Mouse (Mus musculus): Measurements from ENCODE around the gene Wnk3. TPM values are rescaled to one million over a fixed set of nuclear protein-coding genes. Genes with fewer than 3 reads are reported as not detected.

The Wnk3 gene
- polyA plus RNA-seq, 1 experiment from 2014 or later: 2.3 TPM

DNA sequence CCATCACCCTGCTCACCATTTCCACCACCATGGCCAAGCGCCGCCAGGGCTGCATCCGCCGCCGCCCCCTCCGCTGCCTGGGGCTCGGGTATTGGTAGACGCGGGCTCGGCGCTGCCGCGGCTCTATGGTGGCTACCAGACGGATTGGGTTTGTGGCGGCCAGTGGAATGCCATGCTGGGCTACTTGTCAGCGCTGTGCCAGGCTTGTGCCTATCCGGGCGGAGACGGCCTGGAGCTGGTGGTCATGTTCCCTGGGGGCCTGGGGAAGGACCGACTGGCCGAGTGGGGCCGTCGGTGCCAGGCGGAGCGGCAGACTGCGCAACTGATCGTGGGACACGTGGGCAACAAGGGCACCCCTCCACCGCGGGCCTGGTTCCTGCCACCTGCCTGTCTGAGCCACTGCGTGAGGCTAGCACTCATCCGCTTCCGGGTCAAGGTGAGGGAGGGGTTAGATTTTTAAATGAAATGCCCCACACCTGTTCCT lies 146.7 kb downstream of the Wnk3 start:
- no peaks in the 10 kb centered on the region for H3K9me3 ChIP-seq (replicated peaks)
- H3K4me3 ChIP-seq: peak overlapping the region; percentile 81
- H3K36me3 ChIP-seq: 0 out of 2 replicates have a peak, but pooled peaks cover 3% of the 10 kb centered on the region
- peak; percentile 64 for ATAC-seq (ENCODE audit: insufficient number of reproducible peaks, low FRiP score)
- peaks cover 11% of the 10 kb centered on the region; the same call in 1 of the 2 replicates for H3K4me1 ChIP-seq (replicated peaks)
- 16% methylated on average over 31 of the region's 33 CpGs for WGBS
- H3K27me3 ChIP-seq (replicated peaks): no peaks in the 10 kb centered on the region
- H3K4me2 ChIP-seq: peak overlapping the region; percentile 81
- H3K9ac ChIP-seq: peak overlapping the region; percentile 81
- H3K27ac ChIP-seq (ENCODE audit: poor library complexity, severe bottlenecking): peak overlapping the region; percentile 83

DNA sequence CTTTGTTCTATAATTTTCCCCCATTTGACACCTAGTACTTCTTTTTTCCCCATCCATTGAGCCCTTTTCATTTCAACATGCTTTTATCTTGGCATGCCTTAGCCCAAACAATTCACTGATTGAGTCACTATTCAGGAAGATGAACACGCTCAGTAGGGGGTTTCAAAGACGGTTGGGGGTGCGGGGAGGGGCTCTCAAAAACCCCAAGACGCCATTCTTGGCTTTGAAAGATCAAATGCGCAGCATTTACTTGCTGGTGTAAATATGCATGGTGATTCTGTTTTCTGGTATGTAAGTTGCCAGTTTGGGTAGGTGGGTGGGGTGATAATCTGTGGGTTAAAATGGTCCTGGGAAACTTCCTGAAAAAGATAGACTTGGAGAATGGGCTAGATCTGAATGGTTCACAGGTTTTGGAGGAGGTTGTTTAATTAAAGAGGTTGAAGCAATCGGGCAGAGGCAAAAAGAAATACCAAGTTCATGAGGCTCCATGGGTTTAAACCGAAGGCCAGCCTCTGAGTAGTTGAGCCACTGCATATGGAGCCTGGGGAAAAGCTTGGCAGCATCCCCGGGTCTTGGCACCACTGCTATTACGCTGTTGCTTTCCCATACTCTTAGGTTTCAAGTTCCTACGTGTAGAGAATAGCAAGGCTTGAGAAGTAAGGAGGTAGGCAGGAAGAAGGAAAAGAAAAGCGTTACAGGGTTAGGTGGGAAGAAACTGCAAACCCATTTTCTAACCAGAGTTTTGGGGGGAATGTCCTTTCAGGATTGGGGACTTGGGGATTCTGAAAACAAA lies 147.7 kb downstream of the Wnk3 start:
- no peaks in the 10 kb centered on the region for H3K27me3 ChIP-seq (replicated peaks)
- ATAC-seq (ENCODE audit: insufficient number of reproducible peaks, low FRiP score): no peak
- H3K36me3 ChIP-seq: 0 out of 2 replicates have a peak, but pooled peaks cover 3% of the 10 kb centered on the region
- peaks cover 11% of the 10 kb centered on the region; the same call in 1 of the 2 replicates for H3K4me1 ChIP-seq (replicated peaks)
- peak overlapping the region; percentile 81 for H3K4me3 ChIP-seq
- no peaks in the 10 kb centered on the region for H3K9me3 ChIP-seq (replicated peaks)
- no peak overlapping the region for H3K27ac ChIP-seq (ENCODE audit: poor library complexity, severe bottlenecking)
- 40% methylated on average over 11 of the region's 11 CpGs for WGBS
- peak overlapping the region; percentile 81 for H3K4me2 ChIP-seq
- H3K9ac ChIP-seq: peak overlapping the region; percentile 45; the same call in 1 of the 2 replicates

DNA sequence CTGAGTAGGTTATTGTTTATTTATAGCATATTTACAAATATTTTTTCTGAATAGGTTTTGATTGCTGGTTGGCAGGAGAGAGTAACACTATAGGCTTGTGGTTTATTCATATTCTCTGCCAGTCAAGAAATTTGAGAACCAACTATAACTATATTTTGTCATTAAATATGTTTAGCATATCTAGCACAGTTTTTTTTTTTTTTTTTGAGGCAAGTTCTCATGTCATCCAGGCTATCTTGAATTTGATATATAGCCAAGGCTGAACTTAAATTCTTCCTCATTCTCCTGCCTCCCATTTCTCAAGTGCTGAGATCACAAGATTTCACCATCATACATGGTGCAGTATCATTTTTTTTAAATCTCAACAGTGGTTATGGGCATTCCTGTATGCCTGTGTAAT lies 149.4 kb downstream of the Wnk3 start:
- no peak overlapping the region for H3K4me3 ChIP-seq
- H3K4me1 ChIP-seq (replicated peaks): peaks cover 11% of the 10 kb centered on the region; the same call in 1 of the 2 replicates
- no peak overlapping the region for H3K9ac ChIP-seq
- H3K36me3 ChIP-seq: 0 out of 2 replicates have a peak, but pooled peaks cover 3% of the 10 kb centered on the region
- H3K27me3 ChIP-seq (replicated peaks): no peaks in the 10 kb centered on the region
- no peak overlapping the region for H3K4me2 ChIP-seq
- H3K9me3 ChIP-seq (replicated peaks): no peaks in the 10 kb centered on the region
- ATAC-seq (ENCODE audit: insufficient number of reproducible peaks, low FRiP score): no peak
- H3K27ac ChIP-seq (ENCODE audit: poor library complexity, severe bottlenecking): no peak overlapping the region

DNA sequence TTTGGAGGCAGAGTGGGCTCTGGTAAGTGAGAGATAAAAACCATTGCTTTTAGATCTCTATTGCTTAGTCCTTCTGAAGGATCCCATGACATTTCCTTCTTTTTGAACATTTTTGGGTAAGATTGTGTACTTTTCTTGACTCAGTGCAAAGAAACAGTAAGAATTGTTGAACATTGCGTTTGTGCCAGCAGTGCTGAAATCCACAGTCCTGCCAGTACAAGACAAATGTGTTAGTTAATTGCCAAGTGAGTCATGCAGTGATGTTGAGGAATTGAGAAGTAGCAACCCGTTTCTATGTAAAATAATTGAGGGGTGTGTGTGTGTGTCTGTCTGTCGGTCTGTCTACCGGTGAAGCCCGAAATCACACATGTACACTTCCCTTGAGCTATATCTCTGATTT lies 151.4 kb downstream of the Wnk3 start:
- Histone ChIP-seq H3K4me2 (no peak overlapping the region), H3K36me3 (0 out of 2 replicates have a peak, but pooled peaks cover 3% of the 10 kb centered on the region), H3K9me3 (replicated peaks) (no peaks in the 10 kb centered on the region), H3K27ac (ENCODE audit: poor library complexity, severe bottlenecking) (no peak overlapping the region), H3K9ac (no peak overlapping the region), H3K27me3 (replicated peaks) (no peaks in the 10 kb centered on the region), H3K4me3 (no peak overlapping the region), H3K4me1 (replicated peaks) (peaks cover 11% of the 10 kb centered on the region; the same call in 1 of the 2 replicates)
- no peak for ATAC-seq (ENCODE audit: insufficient number of reproducible peaks, low FRiP score)
- 85% methylated on average over 5 of the region's 5 CpGs for WGBS

Other genes with a start within 250 kb of the Wnk3 start
- 28.7 and 29.8 TPM in 2 replicates for gene Gnl3l, start 180.8 kb upstream of the Wnk3 start, polyA plus RNA-seq (2016; fragmentation: Nextera tagmentation; extraction: Ambion mirVana)
- gene Fgd1, start 151.9 kb upstream of the Wnk3 start, polyA plus RNA-seq (2016; fragmentation: Nextera tagmentation; extraction: Ambion mirVana): 9.3 and 10.1 TPM in 2 replicates
- gene Tsr2, start 101.5 kb upstream of the Wnk3 start, polyA plus RNA-seq (2016; fragmentation: Nextera tagmentation; extraction: Ambion mirVana): 20.8 and 22.1 TPM in 2 replicates
- 4.6 and 5.3 TPM in 2 replicates for gene Fam120c, start 146.1 kb downstream of the Wnk3 start, polyA plus RNA-seq (2016; fragmentation: Nextera tagmentation; extraction: Ambion mirVana)

Measured in heart, embryonic 12.5 days (tissue).